Mouse (Mus musculus) left cerebral cortex, postnatal 25 days (tissue): ENCODE results near the gene Ncoa7. TPM values are rescaled to one million over a fixed set of nuclear protein-coding genes. Genes with fewer than 3 reads are reported as not detected.

ENCODE experiments used
- DNase-seq, 2 experiments: peaks; one replicate each; pipeline ENCODE4 v3.0.0; 2022; ENCODE audit warnings: low spot score in 2 of 2, mixed read lengths in 1 of 2
- intact Hi-C: fragments of 180-260 bp; cut with DNase I; formaldehyde crosslinking; loops from one replicate; pipeline ENCODE4 v1.15.1; 2025
- total RNA-seq, 2 experiments: library from RNA; stranded (reverse); gene quantifications; 2 replicates each; pipeline ENCODE4 v1.2.3; 2021

Ncoa7 gene
- total RNA-seq, 2 experiments from 2014 or later, result 106 to 111 TPM

DNA sequence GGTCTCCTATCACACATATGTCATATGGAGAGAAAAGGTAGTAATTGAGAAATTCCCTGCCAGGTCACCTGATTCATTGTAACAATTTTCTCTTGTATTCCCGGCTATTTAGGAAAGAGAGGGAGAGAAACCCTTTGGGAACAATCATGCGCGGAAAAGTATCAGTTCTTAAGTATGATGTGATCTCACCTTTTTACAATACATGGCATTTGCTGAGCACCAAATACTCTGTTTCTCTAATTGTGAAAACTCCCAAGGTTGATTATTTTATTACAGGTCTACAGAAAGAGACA lies 184.3 kb downstream of the Ncoa7 start:
- DNase-seq, result no peak
- intact Hi-C loops, result loop anchor here (1.0 to 5.0 kb wide), 3 partner anchors 19 to 678 kb away; partner anchors contain the start of genes Ncoa7 and Trmt11

DNA sequence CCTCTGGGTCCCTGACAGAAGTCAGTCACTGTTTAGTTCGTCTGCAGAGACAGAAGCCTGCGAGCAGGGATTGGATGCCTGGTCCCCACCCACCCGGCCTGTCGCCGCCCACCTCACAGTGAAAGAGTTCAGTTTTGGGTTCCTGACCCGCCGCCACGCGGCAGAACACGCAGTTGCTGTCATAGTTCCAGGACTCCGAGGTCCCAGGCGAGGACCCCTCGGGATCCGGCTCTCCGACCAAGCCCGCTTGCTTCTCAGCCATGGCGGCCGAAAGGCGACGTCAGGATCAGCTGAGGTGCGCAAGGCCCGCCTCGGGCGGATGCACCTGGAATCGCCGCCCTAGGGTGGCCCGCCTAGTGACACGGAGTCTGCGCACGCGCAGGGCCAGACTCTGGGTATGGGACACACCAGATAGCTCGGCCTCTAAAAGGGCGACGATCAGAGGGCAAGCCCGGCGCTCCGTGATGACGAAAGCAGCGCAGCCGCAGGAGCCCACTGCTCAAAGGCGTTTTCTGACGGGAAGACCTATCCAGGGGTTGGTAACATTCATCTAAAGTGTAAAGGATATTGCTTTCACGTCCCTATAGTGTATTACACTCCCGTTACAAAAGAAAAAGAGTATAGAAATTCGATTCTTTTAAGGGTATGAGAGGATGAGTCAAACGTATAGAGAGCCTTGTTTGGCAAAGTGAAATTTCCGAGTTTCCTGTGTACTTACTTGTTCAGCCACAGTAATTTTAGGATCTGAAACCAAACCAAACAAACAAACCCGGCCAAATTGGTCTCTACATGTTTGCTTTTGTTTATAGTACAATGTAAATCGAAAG lies 184.8 kb downstream of the Ncoa7 start:
- intact Hi-C loops, result loop anchor here (1.0 to 5.0 kb wide), 3 partner anchors 18 to 679 kb away; partner anchors contain the start of genes Ncoa7 and Trmt11
- peak; percentile 99 for DNase-seq

DNA sequence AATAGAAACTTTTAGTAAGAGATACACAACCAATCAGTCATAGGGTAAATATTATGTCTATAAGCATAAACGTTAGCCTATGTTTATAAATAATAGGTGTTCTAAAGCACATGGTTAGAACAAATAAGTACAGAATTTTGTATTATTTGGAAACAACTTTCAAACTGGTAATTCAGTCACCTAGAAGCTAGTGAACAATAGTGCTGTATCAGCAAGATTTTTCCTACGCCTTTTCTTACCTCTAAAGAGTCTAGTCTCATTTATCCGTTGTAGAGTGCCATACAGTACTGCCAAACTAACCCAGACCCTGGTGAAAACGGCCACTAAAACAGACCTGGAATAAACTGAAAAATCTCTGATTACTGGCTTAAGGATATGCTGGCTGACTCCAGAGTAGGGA lies 190.1 kb downstream of the Ncoa7 start:
- no peak for DNase-seq
- intact Hi-C loops, result no loop called here

DNA sequence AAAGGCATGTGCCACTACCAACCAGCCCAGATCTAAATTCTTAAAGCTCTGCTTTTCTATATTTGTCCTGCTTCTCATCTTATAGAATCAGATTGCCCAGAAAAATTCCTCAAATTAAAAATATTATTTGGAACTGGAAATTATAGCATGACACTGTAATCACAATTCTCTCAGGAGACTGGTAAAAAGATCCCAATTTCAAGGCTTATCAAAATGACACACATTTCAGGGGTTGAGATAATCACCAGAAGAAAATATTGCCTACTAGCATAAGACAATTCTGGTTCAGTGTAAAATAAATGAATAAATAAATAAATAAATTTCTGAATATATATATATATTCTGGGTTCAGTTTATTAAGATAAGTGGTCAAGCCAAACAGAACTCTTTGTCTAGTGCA lies 193.5 kb downstream of the Ncoa7 start:
- intact Hi-C loops, result no loop called here
- no peak for DNase-seq

DNA sequence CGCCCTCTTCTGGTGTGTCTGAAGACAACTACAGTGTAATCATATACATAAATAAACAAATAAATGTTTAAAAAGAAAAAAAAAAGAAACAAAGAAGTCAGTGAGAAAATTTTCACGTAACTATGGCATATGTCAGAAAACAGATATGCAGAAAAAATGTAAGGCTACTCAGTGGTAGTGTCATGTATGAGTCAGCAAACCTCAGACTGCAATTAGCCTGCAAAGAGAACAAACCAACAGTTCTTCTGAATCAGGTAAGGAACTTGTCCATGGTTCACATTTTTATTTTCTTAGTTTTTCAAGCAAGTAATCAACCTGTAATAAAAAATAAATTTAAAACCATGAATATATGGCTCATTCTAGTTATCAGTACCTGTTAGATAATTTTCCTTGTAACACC lies 195.0 kb downstream of the Ncoa7 start:
- intact Hi-C loops, result no loop called here

DNA sequence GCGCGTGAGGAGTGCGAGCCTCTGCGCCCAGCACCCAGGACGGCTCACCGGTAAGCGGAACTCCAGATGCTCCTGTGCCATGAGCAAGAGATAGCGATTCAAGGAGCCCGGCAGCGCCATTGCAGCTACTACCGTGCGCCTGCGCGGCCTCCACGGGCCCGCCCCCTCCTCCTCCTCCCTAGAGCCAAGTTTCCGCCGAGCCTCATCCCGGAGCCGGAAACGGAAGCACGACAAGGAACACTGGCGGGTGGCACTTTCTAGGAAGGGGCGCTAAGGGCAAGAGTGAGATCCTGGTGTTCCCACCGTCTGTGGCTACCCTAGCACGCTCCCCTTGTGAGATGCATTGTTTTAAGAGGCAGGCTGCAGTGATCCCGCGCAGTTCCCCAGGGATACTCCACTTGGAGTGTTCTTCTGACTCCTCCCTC lies 202.6 kb downstream of the Ncoa7 start, which contains the start of gene Trmt11:
Trmt11 (minus strand) TSS at position 208 of the 425 bp plus-strand sequence.
- intact Hi-C loops, result loop anchor here (1.0 to 5.0 kb wide), 2 partner anchors 18 to 202 kb away; partner anchors contain the start of gene Ncoa7
- peak; percentile 91 to 94 for DNase-seq

More for the DNA sequence above, 195.0 kb downstream of the Ncoa7 start:
- DNase-seq, result no peak

DNA sequence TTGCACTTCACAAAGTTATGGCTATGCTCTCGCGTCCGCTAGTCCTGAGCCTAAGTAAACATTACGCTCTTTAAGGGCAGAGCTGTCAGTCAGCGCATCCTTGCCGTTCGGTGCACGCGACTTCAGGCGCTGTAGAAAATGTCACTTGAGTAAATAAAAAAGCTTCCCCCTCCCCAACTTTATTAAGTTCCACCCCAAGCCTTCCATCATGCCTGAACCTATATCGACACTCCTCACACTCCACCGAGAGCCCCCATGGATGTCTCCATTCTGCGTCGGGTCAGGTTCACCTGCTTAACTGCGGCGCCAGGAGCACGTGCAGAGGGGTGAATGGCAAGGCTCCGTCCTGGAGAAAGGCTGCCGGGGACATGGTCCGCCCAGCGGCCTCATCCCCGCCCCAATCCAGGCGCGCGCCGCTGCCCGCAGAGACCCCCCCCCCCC lies 203.0 kb downstream of the Ncoa7 start:
- intact Hi-C loops, result loop anchor here (1.0 to 5.0 kb wide), 2 partner anchors 18 to 202 kb away; partner anchors contain the start of gene Ncoa7
- no peak for DNase-seq

DNA sequence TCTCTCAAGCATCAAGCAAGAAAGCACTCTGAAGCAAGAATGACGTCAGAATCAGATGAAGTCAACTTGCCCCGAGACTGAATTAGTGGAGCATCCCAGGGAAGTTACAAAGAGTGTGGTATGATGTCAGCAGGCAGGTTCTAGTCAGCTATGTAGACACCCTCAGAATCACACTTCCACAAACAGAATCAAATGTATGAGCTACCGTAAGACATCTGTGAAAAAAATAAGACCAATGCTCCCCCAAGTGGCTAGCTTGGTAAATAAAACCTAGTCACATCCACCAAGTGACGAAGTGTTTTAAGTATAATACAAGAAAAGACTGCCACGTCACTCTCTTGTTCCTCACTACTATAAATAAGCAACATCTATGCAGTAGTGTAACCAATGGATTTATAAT lies 216.1 kb downstream of the Ncoa7 start:
- intact Hi-C loops, result loop anchor here (2.0 kb wide), 1 partner anchor 1054 kb away; no protein-coding TSS in a partner anchor
- DNase-seq, result peak; percentile 37 to 70

DNA sequence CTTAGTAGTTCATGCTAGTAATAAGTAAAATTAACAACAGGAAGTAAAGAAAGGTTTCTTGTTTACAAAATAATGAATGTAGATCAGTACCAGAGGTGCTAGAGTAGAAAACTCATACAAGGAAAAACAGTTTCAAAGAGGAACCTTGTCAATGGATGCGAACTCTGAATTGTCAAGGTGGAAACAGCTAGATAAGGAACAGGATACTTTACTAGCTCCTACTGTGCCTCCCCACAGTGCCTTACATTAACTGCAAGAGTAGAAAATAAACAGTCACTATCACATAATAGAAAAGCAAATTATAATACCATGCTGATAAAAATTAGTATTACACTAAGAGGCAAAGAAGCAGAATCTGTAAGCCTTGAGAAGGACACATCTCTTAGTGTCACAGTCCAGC lies 217.4 kb downstream of the Ncoa7 start:
- intact Hi-C loops, result loop anchor here (2.0 kb wide), 1 partner anchor 1053 kb away; no protein-coding TSS in a partner anchor

More for the DNA sequence above, 217.4 kb downstream of the Ncoa7 start:
- no peak for DNase-seq

Other genes with a start within 250 kb of the Ncoa7 start
- gene Trmt11, start 202.6 kb downstream of the Ncoa7 start, total RNA-seq, result 1 to 10 TPM; 8.1 to 8.4 TPM
- gene Hint3, start 173.7 kb downstream of the Ncoa7 start, total RNA-seq, result 10 to 100 TPM; 38.8 to 48.3 TPM
- gene Hey2, start 39.5 kb upstream of the Ncoa7 start, total RNA-seq, result 1 to 10 TPM; 7.0 to 8.0 TPM